Mouse (Mus musculus) kidney, postnatal 10 days (tissue): ENCODE data around the gene Rabl6.
A peak's percentile ranks its signal among the peaks of the same experiment; 100 is the strongest.

Experiments used
- DNase-seq: peaks from one replicate; pipeline ENCODE4 v3.0.0; 2021; ENCODE audit warnings: mixed read lengths

The Rabl6 gene

DNA sequence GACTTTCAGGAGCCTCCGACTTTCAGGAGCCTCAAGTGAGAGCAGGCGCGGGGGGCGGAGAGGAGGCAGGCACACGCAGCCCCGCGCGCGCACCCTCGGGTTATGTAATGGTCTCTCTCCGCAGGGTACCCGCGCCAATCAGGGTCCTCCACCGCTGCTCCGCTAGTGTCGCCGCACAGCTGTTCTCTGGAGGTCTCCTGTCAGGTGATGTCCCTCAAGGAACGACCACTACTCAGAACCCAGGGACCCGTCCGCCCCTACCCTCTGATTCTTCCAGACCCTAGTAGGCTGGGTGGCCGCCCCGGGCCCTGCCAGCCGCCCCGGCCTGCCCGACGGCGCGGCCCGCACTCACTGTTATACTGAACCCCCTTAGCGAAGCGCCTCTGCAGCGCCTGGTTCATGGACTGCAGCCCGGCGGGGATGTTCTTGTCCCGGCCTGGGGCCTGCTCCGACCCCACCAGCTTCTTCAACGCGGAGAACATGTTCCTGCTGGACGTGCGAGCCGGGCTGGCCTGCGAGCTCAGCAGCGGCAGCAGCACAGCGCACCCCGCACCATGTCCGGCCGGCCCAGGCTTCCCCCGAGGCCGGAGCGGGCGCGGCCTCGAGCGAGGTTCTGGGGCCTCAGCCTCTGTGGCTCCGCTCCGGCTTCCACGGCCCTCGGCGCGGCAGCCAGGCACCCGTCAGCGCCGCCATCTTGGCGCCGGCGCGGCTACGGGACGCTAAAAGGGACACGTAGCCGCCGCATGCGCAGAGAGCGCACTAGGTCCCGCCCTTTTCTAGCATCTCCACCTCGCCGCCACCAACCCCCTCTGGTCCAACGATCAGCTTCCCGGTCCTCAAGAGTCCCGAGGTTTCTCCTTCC lies at the start of gene Rabl6:
TSS of gene Rabl6 (minus strand) at position 761 of the 862 bp plus-strand sequence.
- DNase-seq, result peak; percentile 94

- no peak for DNase-seq
Measured at GRCm38 (mm10) chr2:25657652-25658051, 49.3 kb upstream of the Rabl6 start, which contains the start of gene Lcn5. Gene Lcn5 (plus strand): TSS chr2:25657952.

DNA sequence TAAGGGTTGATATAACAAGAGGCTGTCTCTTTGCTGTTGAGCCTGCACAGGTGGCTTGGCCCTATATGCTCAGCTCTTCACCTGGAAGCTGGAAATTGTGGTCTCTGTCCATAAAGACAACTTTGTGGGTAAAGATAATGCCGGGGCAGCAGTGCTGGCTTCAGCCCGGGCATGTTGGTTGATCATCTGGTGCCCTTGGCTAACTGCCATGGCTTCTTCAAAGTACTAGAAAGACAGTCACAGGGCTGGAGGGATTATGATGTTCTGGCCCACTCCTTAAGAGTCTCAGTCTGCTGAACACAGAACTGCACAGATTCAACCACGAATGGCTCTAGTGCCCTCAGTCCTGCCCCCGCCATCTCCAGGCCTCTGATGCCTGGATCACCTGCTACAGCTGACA lies 48.9 kb upstream of the Rabl6 start:
- DNase-seq, result no peak

DNA sequence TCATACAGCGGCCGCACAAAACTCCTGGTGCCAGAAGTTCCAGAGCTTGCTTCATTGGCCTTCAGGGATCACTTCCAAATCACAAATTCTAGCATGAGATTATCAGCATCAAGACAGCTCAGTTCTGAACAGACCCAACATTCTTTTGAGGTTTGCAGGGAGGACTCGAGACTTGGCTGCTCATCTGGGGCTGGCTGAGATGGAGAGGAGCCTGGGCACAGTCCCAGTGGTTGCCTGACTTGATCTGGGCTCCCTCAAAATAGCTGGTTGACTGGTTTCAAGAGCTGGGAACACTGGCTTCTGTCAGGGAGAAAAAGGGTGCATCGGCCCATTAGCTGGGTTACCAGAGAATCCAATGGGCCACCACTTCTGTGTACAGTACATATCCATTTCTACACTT lies 48.4 kb upstream of the Rabl6 start:
- DNase-seq, result no peak

DNA sequence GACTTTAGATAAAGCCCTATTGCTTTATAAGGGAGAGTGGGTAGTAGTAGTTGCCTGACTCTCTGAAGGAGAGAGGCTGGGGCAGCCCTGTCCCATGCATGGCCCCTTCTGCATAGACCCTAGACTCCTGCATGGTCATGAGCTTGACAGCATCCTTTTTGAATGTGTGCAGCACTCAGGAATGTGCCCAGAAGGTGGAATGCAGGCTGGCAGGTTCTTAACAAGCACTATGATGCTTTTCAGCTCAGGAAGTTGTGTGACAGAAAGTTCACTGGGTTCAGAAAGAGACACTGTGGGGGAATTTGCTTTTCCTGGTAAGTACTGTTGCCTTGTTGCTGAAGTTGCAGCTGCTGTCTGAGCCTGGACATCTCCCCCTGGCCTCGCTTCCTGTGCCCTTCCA lies 46.2 kb upstream of the Rabl6 start:
- DNase-seq, result no peak

GRCm38 (mm10) chr2:25652902-25653301 lies 44.6 kb upstream of the Rabl6 start, which contains the start of gene Lcn8:
Gene Lcn8 (plus strand): TSS chr2:25653120.
- DNase-seq, result no peak

DNA sequence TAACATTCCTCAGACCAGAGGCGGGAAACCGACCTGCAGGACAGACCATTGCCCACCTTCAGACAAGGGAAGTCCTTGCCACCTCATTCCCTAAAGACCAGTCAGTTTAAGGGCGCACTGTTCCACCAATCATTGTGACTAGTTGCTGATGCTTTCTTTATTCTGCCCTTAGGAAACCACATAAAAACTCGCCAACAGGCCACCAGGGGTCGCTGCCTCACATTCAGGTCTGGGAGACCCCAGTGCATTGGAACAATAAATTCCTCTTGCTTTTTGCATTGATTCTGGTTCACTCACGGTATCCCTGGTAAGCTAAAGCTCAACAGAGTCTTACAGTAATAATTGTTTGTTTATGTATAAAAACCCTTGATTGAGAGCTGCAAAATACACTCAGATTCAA lies 31.6 kb upstream of the Rabl6 start:
- peak; percentile 65 for DNase-seq

DNA sequence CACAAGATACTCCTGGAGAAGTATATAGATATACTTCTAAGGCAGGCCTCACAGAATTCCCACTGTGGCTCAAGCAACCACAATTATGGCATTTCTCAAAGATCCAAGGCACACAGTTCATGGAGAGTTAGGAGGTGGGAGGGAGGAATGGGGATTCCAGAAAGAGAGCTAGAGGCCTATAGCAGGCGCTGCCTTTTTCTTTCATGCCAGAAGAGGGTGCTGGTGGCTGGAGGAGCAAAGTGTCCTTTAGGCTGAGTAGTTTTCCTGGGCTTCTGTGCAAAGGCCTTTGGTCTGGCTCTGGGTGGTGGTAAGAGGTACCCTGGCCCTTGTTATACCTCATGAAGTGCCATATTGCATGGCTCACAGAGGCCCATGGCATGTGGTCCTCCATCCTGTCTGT lies 25.7 kb upstream of the Rabl6 start:
- no peak for DNase-seq

DNA sequence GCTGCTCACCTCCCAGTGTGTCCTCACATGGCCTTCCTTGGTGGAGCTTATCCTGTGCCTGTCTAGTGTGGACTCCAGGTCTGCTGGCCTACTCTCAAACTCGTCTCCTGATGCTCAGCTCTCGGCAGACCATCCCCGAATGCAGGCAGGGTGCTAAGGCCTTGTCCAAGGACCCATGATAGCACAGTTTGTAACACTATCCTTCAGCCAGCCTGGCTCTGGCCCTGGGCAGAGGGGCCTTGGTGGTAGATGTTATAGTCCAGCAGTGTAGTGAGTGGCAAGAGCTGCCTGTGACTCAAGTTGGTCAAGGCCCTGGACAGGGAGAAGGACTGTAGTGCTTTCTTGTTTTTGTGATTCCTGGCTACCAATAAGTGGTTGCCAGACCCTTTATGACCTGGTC lies 25.3 kb upstream of the Rabl6 start:
- DNase-seq, result no peak

DNA sequence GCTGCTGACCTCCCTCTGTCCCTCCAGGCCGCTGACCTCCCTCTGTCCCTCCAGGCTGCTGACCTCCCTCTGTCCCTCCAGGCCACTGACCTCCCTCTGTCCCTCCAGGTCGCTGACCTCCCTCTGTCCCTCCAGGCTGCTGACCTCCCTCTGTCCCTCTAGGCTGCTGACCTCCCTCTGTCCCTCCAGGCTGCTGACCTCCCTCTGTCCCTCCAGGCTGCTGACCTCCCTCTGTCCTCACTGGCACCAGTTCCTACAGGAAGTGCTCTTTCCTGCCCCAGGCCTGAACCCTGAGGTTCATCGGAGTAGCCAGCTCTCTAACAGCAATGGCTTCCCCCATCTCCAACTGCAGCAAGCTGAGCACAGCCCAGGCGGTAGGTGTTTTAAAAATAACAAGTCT lies 20.4 kb upstream of the Rabl6 start:
- DNase-seq, result peak; percentile 53

DNA sequence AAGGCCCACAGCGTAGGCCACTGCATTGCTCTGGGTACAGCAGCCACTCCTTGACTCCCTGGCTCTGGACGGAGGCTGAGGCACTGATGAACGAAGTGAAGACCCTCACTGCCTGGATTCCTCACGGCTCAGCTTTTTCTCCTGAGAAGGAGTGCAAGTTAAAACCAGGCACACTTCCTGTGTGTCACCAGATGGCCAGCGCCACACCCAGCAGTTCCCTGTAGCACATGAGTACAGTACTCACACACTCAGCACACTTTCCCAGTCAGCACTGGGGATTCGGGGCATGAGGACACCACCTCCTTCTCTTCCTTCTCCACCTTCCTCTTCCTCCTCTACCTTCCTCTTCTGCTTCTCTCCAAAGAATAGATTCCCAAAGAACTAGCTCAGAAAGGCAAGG lies 19.5 kb upstream of the Rabl6 start, which contains the start of gene Fcna:
TSS of gene Fcna (minus strand) at position 220 of the 400 bp plus-strand sequence.
- no peak for DNase-seq

- no peak for DNase-seq
Measured at GRCm38 (mm10) chr2:25625986-25626385, 17.7 kb upstream of the Rabl6 start.

- DNase-seq, result peak; percentile 95
Measured at GRCm38 (mm10) chr2:25621229-25622200, 13.2 kb upstream of the Rabl6 start, which contains the start of gene Tmem141. Gene Tmem141 (minus strand): TSS chr2:25622005.

DNA sequence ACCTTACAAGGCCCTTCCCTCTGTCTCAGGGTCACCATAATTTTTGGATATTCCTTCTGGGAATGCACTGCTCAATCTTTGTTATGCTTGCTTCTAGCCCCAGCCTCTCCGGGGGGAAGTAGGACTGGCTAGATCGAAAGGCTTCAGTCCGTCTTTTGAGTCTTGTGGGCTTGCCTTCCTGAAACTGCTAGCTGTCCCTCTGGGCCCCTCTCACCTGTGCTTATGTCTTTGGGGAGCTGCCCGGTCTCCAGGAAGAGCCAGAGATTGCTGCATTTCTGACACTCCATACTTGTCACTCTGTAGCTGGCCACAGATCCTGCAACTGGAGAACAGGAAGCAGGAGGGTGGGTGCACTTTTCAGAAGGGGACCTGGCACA lies 12.5 kb upstream of the Rabl6 start:
- no peak for DNase-seq

DNA sequence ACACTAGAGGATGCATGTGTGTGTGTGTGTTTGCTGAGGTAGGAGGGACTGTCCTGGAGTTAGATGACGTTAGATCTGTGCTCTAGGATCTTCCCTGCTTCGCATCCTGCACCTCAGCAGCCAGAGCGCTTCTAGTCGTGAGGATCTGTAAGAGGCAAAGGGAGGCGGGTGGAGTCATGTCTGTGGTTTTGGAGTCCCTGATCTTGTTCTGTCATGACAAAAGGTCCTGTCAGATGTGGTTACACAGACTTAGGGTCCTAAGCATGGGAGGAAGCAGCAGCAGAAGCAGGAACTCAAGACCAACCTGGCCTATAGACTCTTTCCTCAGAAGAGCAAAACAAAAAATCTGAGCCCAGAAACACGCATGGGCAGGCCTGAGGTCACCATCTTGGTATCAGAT lies 12.1 kb upstream of the Rabl6 start:
- no peak for DNase-seq

DNA sequence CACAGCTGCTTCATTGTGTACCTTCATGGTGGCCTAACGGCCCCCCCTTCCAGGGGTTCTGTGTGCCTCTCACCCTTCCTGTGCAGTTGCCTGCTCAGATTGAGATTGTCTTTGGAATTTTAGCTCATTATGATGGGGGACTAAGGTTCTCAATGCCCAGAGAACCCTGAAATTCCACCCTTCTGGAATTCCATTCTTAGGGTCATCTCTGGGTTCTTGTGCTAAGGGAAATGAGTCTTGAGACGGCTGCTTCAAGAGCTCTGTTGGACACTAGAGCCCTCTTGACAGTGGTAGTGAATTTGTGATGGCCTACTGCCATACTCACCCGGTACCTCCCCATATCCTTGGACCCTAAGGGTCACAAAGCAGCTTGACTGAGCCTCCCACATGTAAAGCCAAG lies 9.3 kb upstream of the Rabl6 start, which contains the start of gene Ccdc183:
TSS of gene Ccdc183 (minus strand) at position 101 of the 400 bp plus-strand sequence.
- DNase-seq, result no peak

DNA sequence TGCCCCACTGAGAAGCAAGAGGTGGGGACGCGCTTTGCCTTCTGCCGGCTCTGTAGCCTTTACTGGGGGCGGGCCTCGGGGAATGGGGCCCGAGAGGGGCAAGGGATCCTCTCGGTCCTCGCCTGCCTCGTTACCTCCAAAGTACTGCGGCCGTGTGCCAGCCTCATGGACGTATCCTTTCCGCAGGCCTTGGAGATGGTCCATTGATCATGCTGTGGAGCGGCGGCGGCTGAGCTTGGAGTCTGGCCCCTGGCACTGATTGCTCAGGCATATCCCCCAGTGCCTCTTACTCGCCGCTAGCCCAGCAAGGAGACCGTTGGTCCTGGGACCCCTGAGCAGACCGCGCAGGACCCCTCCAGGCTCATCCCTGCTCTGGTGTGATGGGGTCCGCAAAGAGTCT lies 8.1 kb upstream of the Rabl6 start:
- DNase-seq, result no peak

DNA sequence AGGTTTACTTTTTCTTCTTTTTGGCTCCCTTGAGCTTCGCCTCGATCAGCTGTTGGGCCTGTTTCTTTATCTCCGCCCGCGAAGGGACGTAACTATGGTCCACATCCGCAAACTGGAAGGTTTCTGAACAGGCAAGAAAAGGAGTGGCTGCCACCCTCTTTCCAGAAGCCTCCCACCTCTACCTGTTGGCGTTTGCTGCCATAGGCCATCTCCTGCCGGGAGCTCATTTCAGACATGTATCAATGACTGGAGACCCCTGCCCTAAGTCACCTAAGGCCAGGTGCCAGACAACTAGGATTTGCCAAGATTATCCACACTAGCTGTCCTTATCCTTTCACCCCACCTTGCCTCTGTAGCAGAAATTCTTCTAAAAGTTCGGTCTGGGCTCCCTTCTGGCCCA lies 350 bp upstream of the Rabl6 start:
- DNase-seq, result no peak

DNA sequence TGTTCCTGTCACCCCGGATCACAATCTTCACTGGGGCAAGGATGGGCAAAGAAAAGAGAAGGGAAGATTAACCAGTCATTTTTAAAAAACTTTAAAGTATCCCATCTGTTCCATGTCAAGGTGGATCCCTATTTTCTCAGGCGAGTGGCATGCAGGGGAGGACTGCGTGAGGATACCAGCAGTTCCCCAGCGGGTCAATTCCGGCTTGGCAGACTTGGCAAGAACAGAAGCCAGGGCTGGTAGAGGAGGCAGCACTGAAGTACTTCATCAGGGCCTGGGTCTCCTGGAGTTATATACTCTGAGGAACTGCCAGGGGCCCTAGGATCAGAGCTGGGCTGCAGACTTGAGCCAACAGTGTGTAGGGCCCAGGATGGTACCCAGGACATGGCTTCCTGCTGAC lies 5.8 kb downstream of the Rabl6 start:
- no peak for DNase-seq

DNA sequence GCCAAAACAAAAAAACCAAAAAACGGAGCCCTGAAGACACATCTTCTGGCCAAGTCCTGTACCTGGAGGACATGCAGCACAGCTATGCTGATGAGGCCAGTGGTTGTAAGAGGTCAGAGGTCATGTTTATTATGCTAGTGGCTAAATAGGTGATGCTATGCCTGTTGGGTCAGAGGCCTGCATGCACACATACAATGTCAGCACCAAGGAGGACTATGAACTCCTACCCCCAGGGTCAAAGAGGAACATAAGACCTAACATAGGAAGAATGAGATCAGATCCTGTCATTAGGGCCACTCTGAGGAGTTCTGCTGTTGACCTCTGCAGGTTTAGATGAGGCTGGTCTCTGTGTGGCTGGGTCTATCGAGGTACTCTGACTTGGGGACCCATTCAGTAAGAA lies 8.3 kb downstream of the Rabl6 start:
- no peak for DNase-seq

- no peak for DNase-seq
Measured at GRCm38 (mm10) chr2:25598749-25599148, 9.6 kb downstream of the Rabl6 start.

GRCm38 (mm10) chr2:25596765-25597510 lies 11.4 kb downstream of the Rabl6 start:
- DNase-seq, result no peak

DNA sequence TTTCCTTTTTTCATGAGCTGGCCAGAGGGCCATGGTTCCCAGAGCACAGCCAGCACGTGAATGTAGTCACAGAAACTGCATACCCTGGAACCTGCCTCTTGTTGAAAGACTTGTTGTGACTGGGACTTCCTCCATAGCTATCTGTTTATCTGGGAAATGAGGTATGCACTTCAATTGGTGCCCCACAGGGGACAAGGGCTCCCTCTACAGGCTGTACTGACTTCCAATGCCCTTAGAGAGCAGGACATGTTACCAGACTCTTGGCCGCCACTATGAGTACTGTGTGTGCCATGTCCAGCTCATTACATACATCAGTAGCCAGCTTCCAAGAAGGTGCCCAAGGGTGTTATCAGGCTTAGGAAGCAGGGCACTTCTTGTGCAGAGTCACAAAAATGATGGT lies 16.5 kb downstream of the Rabl6 start:
- DNase-seq, result no peak
